Mouse (Mus musculus): ENCODE data around the gene Dnah17.
A peak's percentile ranks its signal among the peaks of the same experiment; 100 is the strongest.

The Dnah17 gene

DNA sequence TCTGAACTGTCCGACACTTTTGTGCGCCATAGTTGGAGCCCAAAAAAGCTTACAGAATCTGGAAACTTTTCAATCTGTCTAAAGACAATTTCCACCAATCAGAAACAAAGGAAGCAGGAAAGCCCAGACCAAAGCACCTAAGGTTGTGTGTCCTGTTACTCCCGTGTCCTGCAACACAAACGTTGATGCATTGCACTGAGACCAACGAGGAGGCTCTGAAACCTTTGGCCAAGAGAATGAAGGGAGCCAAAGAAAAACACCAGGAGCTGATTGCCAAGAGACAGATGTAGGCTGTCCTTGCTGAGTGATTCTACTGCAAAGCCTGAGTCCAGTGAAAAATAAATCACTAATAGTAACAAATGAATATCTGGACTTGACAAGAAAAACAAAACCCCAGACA lies 156.9 kb downstream of the Dnah17 start:
- DNase-seq (ENCODE audit: low read depth, low spot score) = no peak

DNA sequence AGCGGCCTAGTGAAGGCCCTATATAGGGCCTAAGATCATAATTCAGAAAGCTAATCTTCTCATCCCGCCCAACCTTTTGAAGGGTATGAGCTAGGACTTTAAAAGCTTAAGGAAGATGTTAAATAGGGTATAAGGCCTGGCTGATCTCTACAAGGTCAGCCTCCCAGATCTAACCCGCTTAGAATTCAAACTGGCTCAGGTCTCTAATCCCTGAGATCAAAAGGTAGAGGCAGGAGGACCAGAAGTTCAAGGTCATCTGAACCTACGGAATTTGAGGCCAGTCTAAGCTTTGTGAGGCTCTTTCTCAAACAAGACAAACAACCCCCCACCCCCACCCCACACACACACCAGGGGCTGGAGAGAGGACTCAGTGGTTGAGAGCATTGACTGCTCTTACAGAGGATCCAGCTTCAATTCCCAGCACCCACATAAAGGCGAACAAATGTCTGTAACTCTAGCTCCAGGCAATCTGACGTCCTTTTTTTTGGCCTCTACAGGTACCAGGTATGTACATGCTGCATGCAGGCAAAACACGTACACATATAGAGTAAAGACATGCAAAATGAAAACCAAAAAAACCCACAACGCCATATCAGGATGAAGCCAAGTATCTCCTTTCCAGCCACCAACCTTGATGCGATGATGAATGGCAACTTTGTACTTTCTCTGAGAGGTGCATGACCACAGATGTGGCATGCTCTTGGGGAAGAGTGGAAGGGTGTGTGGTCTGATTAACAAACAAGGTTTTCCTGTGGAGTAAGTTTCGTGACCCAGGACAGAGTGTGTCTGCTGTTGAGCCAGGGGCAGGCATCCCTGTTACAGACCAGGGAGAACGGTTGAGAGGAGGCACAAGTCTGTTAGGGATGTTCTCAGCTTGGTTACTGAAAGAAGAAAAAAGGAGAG lies 157.5 kb downstream of the Dnah17 start:
- DNase-seq (ENCODE audit: low read depth, low spot score) = peak; percentile 97
